Mouse (Mus musculus): ENCODE results near the gene Elovl7. TPM values are rescaled to one million over a fixed set of nuclear protein-coding genes. Genes with fewer than 3 reads are reported as not detected.
A peak's percentile ranks its signal among the peaks of the same experiment; 100 is the strongest.

The Elovl7 gene
- polyA plus RNA-seq, 1 experiment from 2014 or later = 2.4 TPM

- peaks cover 5% of the 10 kb centered on the region; the same call in 1 of the 2 replicates for H3K4me1 ChIP-seq
- 33% methylated on average over 6 of the region's 6 CpGs for WGBS
- H3K4me2 ChIP-seq (replicated peaks) = no peak overlapping the region
- no peak for ATAC-seq (ENCODE audit: insufficient number of reproducible peaks, insufficient read depth, low FRiP score, low TSS enrichment)
- no peaks in the 10 kb centered on the region for H3K27me3 ChIP-seq
- no peaks in the 10 kb centered on the region for H3K36me3 ChIP-seq
- no peak overlapping the region for H3K27ac ChIP-seq
- H3K4me3 ChIP-seq = no peak overlapping the region
- H3K9me3 ChIP-seq = no peaks in the 10 kb centered on the region
- H3K9ac ChIP-seq = no peak overlapping the region
Observed at GRCm38 (mm10) chr13:108278592-108278991, 64.4 kb downstream of the Elovl7 start.

- no peaks in the 10 kb centered on the region for H3K4me1 ChIP-seq
- 90% methylated on average over 2 of the region's 2 CpGs for whole genome bisulfite sequencing
- no peak overlapping the region for H3K4me3 ChIP-seq
- no peaks in the 10 kb centered on the region for H3K27me3 ChIP-seq
- H3K27ac ChIP-seq = no peak overlapping the region
- no peak overlapping the region for H3K4me2 ChIP-seq (replicated peaks)
- H3K36me3 ChIP-seq = no peaks in the 10 kb centered on the region
- H3K9ac ChIP-seq = no peak overlapping the region
- ATAC-seq (ENCODE audit: insufficient number of reproducible peaks, insufficient read depth, low FRiP score, low TSS enrichment) = no peak
- H3K9me3 ChIP-seq = no peaks in the 10 kb centered on the region
Observed at GRCm38 (mm10) chr13:108284312-108284711, 70.1 kb downstream of the Elovl7 start.

GRCm38 (mm10) chr13:108287953-108288352 is 73.7 kb downstream of the Elovl7 start:
- no peak for ATAC-seq (ENCODE audit: insufficient number of reproducible peaks, insufficient read depth, low FRiP score, low TSS enrichment)

GRCm38 (mm10) chr13:108289436-108289835 is 75.2 kb downstream of the Elovl7 start:
- Histone ChIP-seq H3K9ac (no peak overlapping the region), H3K9me3 (no peaks in the 10 kb centered on the region), H3K36me3 (no peaks in the 10 kb centered on the region), H3K4me2 (replicated peaks) (no peak overlapping the region), H3K4me1 (no peaks in the 10 kb centered on the region), H3K4me3 (no peak overlapping the region), H3K27me3 (0 out of 2 replicates have a peak, but pooled peaks cover 6% of the 10 kb centered on the region), H3K27ac (no peak overlapping the region)
- no peak for ATAC-seq (ENCODE audit: insufficient number of reproducible peaks, insufficient read depth, low FRiP score, low TSS enrichment)
- 75% methylated on average over 3 of the region's 3 CpGs for WGBS

More at GRCm38 (mm10) chr13:108287953-108288352, 73.7 kb downstream of the Elovl7 start:
- Histone ChIP-seq H3K27ac (no peak overlapping the region), H3K4me3 (no peak overlapping the region), H3K4me1 (no peaks in the 10 kb centered on the region), H3K27me3 (0 out of 2 replicates have a peak, but pooled peaks cover 6% of the 10 kb centered on the region), H3K9me3 (no peaks in the 10 kb centered on the region), H3K9ac (no peak overlapping the region), H3K4me2 (replicated peaks) (no peak overlapping the region), H3K36me3 (no peaks in the 10 kb centered on the region)
- 59% methylated on average over 3 of the region's 3 CpGs for WGBS

- Histone ChIP-seq H3K36me3 (no peaks in the 10 kb centered on the region), H3K4me1 (no peaks in the 10 kb centered on the region), H3K9me3 (no peaks in the 10 kb centered on the region), H3K27ac (no peak overlapping the region), H3K27me3 (0 out of 2 replicates have a peak, but pooled peaks cover 6% of the 10 kb centered on the region), H3K9ac (no peak overlapping the region), H3K4me3 (no peak overlapping the region), H3K4me2 (replicated peaks) (no peak overlapping the region)
- ATAC-seq (ENCODE audit: insufficient number of reproducible peaks, insufficient read depth, low FRiP score, low TSS enrichment) = no peak
- WGBS = 86% methylated on average over 4 of the region's 4 CpGs
Observed at GRCm38 (mm10) chr13:108290314-108290713, 76.1 kb downstream of the Elovl7 start.

- Histone ChIP-seq H3K9ac (no peak overlapping the region; the same call in 1 of the 2 replicates), H3K27me3 (no peaks in the 10 kb centered on the region), H3K36me3 (no peaks in the 10 kb centered on the region), H3K4me1 (peaks cover 17% of the 10 kb centered on the region; the same call in 1 of the 2 replicates), H3K4me3 (peak overlapping the region; percentile 27), H3K9me3 (no peaks in the 10 kb centered on the region), H3K27ac (0 out of 2 replicates have a peak overlapping the region, but pooled peaks have one; percentile 46), H3K4me2 (replicated peaks) (peak overlapping the region; percentile 53)
- WGBS = 9% methylated on average over 12 of the region's 12 CpGs
- ATAC-seq (ENCODE audit: insufficient number of reproducible peaks, insufficient read depth, low FRiP score, low TSS enrichment) = peak; percentile 48; the same call in 1 of the 2 replicates
Observed at GRCm38 (mm10) chr13:108297350-108298093, 83.3 kb downstream of the Elovl7 start.

- Histone ChIP-seq H3K4me2 (replicated peaks) (no peak overlapping the region), H3K4me3 (no peak overlapping the region), H3K36me3 (no peaks in the 10 kb centered on the region), H3K27ac (no peak overlapping the region), H3K4me1 (peaks cover 17% of the 10 kb centered on the region; the same call in 1 of the 2 replicates), H3K27me3 (no peaks in the 10 kb centered on the region), H3K9me3 (no peaks in the 10 kb centered on the region), H3K9ac (no peak overlapping the region)
- ATAC-seq (ENCODE audit: insufficient number of reproducible peaks, insufficient read depth, low FRiP score, low TSS enrichment) = no peak
- WGBS = 41% methylated on average over 5 of the region's 5 CpGs
Observed at GRCm38 (mm10) chr13:108298241-108298640, 84.0 kb downstream of the Elovl7 start.

GRCm38 (mm10) chr13:108300346-108300950 is 86.2 kb downstream of the Elovl7 start:
- H3K36me3 ChIP-seq = no peaks in the 10 kb centered on the region
- ATAC-seq (ENCODE audit: insufficient number of reproducible peaks, insufficient read depth, low FRiP score, low TSS enrichment) = no peak
- H3K27ac ChIP-seq = peak overlapping the region; percentile 41; the same call in 1 of the 2 replicates
- no peak overlapping the region for H3K4me2 ChIP-seq (replicated peaks)
- 16% methylated on average over 5 of the region's 5 CpGs for WGBS
- no peaks in the 10 kb centered on the region for H3K9me3 ChIP-seq
- no peak overlapping the region for H3K4me3 ChIP-seq
- H3K9ac ChIP-seq = no peak overlapping the region
- peaks cover 22% of the 10 kb centered on the region; the same call in 1 of the 2 replicates for H3K4me1 ChIP-seq
- H3K27me3 ChIP-seq = no peaks in the 10 kb centered on the region

GRCm38 (mm10) chr13:108301411-108301810 is 87.2 kb downstream of the Elovl7 start:
- H3K36me3 ChIP-seq = no peaks in the 10 kb centered on the region
- H3K27me3 ChIP-seq = no peaks in the 10 kb centered on the region
- peaks cover 22% of the 10 kb centered on the region; the same call in 1 of the 2 replicates for H3K4me1 ChIP-seq
- peak overlapping the region; percentile 60; the same call in 1 of the 2 replicates for H3K27ac ChIP-seq
- H3K4me2 ChIP-seq (replicated peaks) = no peak overlapping the region
- no peaks in the 10 kb centered on the region for H3K9me3 ChIP-seq
- no peak overlapping the region for H3K4me3 ChIP-seq
- no peak; the same call in 1 of the 2 replicates for ATAC-seq (ENCODE audit: insufficient number of reproducible peaks, insufficient read depth, low FRiP score, low TSS enrichment)
- no peak overlapping the region for H3K9ac ChIP-seq
- WGBS = 14% methylated on average over 7 of the region's 7 CpGs

GRCm38 (mm10) chr13:108302957-108303675 is 88.9 kb downstream of the Elovl7 start:
- peaks cover 15% of the 10 kb centered on the region; the same call in 1 of the 2 replicates for H3K4me1 ChIP-seq
- no peak for ATAC-seq (ENCODE audit: insufficient number of reproducible peaks, insufficient read depth, low FRiP score, low TSS enrichment)
- no peak overlapping the region for H3K4me3 ChIP-seq
- H3K27ac ChIP-seq = no peak overlapping the region
- H3K9ac ChIP-seq = no peak overlapping the region
- no peaks in the 10 kb centered on the region for H3K36me3 ChIP-seq
- H3K9me3 ChIP-seq = no peaks in the 10 kb centered on the region
- WGBS = 73% methylated on average over 7 of the region's 7 CpGs
- H3K4me2 ChIP-seq (replicated peaks) = no peak overlapping the region
- no peaks in the 10 kb centered on the region for H3K27me3 ChIP-seq

GRCm38 (mm10) chr13:108303841-108304240 is 89.6 kb downstream of the Elovl7 start:
- H3K4me3 ChIP-seq = no peak overlapping the region
- H3K27me3 ChIP-seq = no peaks in the 10 kb centered on the region
- peaks cover 15% of the 10 kb centered on the region; the same call in 1 of the 2 replicates for H3K4me1 ChIP-seq
- no peaks in the 10 kb centered on the region for H3K9me3 ChIP-seq
- H3K9ac ChIP-seq = no peak overlapping the region
- H3K27ac ChIP-seq = no peak overlapping the region
- H3K4me2 ChIP-seq (replicated peaks) = no peak overlapping the region
- ATAC-seq (ENCODE audit: insufficient number of reproducible peaks, insufficient read depth, low FRiP score, low TSS enrichment) = no peak
- no peaks in the 10 kb centered on the region for H3K36me3 ChIP-seq
- WGBS = 66% methylated on average over 1 of the region's 1 CpGs

All from embryonic facial prominence, embryonic 12.5 days (tissue).